Mouse (Mus musculus) heart, embryonic 14.5 days (tissue): ENCODE measurements around the gene Sh3rf3. TPM values are rescaled to one million over a fixed set of nuclear protein-coding genes. Genes with fewer than 3 reads are reported as not detected.

Experiments used
- ATAC-seq: fragments of 200-750 bp; cut with Nextera tagmentation; 2 replicates; pipeline ENCODE4 v1.8.0; 2017; ENCODE audit warnings: low read depth, moderate TSS enrichment; ENCODE audit not compliant: insufficient number of reproducible peaks, insufficient read depth, low FRiP score
- H3K27ac ChIP-seq, 2 experiments: fragments of 200-500 bp in 1 of 2; fragments of 300-500 bp in 1 of 2; sonication (generic) in 1 of 2; replicated peaks in 1 of 2; 2 replicates each; pipeline ENCODE4 v1.5.1; 2012 to 2014; ENCODE audit warnings: low read depth in 2 of 2, low read length in 2 of 2, control low read depth in 1 of 2, mild to moderate bottlenecking in 1 of 2, mixed read lengths in 1 of 2; ENCODE audit not compliant: control insufficient read depth in 1 of 2, insufficient read depth in 1 of 2
- H3K27me3 ChIP-seq: fragments of 300-500 bp; sonication (generic); 2 replicates; pipeline ENCODE4 v1.6.1; 2014; ENCODE audit warnings: mild to moderate bottlenecking, low read length, control low read depth; ENCODE audit not compliant: control insufficient read depth, insufficient read depth
- H3K36me3 ChIP-seq: fragments of 300-500 bp; sonication (generic); 2 replicates; pipeline ENCODE4 v1.6.1; 2014; ENCODE audit warnings: mild to moderate bottlenecking, control low read depth, low read length, mixed read lengths; ENCODE audit not compliant: control insufficient read depth, insufficient read depth
- H3K4me1 ChIP-seq, 2 experiments: fragments of 200-500 bp in 1 of 2; fragments of 300-500 bp in 1 of 2; sonication (generic) in 1 of 2; 2 replicates each; pipeline ENCODE4 v1.6.1; 2012 to 2014; ENCODE audit warnings: low read length in 2 of 2, control low read depth in 1 of 2, mixed read lengths in 1 of 2; ENCODE audit not compliant: control insufficient read depth in 2 of 2, insufficient read depth in 2 of 2
- H3K4me2 ChIP-seq: fragments of 300-500 bp; sonication (generic); 2 replicates; pipeline ENCODE4 v1.6.1; 2014; ENCODE audit warnings: mild to moderate bottlenecking, low read length
- H3K4me3 ChIP-seq, 2 experiments: fragments of 200-500 bp in 1 of 2; fragments of 300-500 bp in 1 of 2; sonication (generic) in 1 of 2; 2 replicates each; pipeline ENCODE4 v1.5.1; 2012 to 2014; ENCODE audit warnings: low read length in 2 of 2, mild to moderate bottlenecking in 2 of 2, control low read depth in 1 of 2, low read depth in 1 of 2, moderate library complexity in 1 of 2; ENCODE audit not compliant: control insufficient read depth in 1 of 2, insufficient read depth in 1 of 2
- H3K9ac ChIP-seq: fragments of 300-500 bp; sonication (generic); 2 replicates; pipeline ENCODE4 v1.6.1; 2014; ENCODE audit warnings: mild to moderate bottlenecking, low read length
- H3K9me3 ChIP-seq: fragments of 300-500 bp; sonication (generic); 2 replicates; pipeline ENCODE4 v1.6.1; 2016; ENCODE audit warnings: low read length, control low read depth; ENCODE audit not compliant: control insufficient read depth
- WGBS: fragments of 180-500 bp; shearing (Covaris S2); extraction: QIAGEN DNeasy Blood & Tissue Kit; methylation state at CpG from one replicate; pipeline ENCODE4 v1.1.7; 2014; 5-methylcytosine and 5-hydroxymethylcytosine counted together
- polyA plus RNA-seq: library from polyadenylated mRNA; unstranded; fragments of >200 nt; fragmentation: Nextera tagmentation; extraction: Ambion mirVana; gene quantifications from 2 replicates; pipeline ENCODE4 v1.2.1, GENCODE M21; 2014

Sh3rf3 gene
- polyA plus RNA-seq, 1 experiment from 2014 or later: 0.65 TPM

DNA sequence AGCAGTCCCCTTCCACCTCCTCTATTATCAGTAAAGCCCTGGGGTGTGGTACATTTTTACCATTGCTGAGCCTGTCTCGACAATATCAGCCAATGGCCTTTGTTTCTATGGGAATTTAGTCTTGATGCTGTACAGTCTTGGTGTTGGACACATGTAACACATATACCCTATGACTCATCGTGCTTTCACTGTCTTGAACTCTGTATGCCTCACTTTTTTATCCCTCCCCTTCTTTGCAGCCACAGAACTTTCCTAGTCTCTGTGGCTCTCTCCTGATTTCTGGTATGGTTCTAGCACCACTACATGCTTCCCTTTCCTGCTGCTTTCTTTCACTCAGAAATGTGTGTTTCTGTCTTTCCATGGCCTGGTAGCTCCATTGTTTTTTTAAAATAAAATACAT lies 181.6 kb downstream of the Sh3rf3 start:
- Histone ChIP-seq H3K4me2 (no peak overlapping the region), H3K4me1 (no peaks in the 10 kb centered on the region), H3K27me3 (no peaks in the 10 kb centered on the region), H3K4me3 (no peak overlapping the region), H3K36me3 (no peaks in the 10 kb centered on the region), H3K9ac (no peak overlapping the region), H3K9me3 (no peaks in the 10 kb centered on the region), H3K27ac (no peak overlapping the region)
- ATAC-seq: no peak
- WGBS: 50% methylated on average over 2 of the region's 2 CpGs

GRCm38 (mm10) chr10:58995132-58995531 lies 182.0 kb downstream of the Sh3rf3 start:
- Histone ChIP-seq H3K4me1 (no peaks in the 10 kb centered on the region), H3K36me3 (no peaks in the 10 kb centered on the region), H3K27me3 (no peaks in the 10 kb centered on the region), H3K9ac (no peak overlapping the region), H3K4me2 (no peak overlapping the region), H3K4me3 (no peak overlapping the region), H3K9me3 (no peaks in the 10 kb centered on the region), H3K27ac (no peak overlapping the region)
- no peak for ATAC-seq
- WGBS: 66% methylated on average over 3 of the region's 3 CpGs

DNA sequence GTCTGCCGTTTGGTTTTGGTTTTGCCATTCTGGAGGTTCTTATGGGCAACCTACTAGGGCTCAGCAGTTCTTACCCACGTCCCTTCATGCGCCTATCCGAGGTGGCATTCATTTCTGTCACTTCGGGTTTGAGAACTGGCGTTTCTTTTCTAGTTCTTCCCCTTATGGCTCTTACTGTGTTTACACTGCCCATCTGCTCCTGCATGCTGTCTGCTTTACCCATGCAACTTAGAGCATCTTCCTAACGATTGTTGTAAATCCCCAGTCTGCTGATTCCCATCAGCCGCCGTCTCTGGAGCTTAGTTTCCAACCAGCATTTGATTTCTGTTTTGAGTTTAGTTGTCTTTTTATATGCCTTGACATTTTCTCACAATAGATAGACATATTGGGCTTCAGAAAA lies 189.2 kb downstream of the Sh3rf3 start:
- no peak overlapping the region for H3K4me3 ChIP-seq
- no peaks in the 10 kb centered on the region for H3K9me3 ChIP-seq
- H3K27me3 ChIP-seq: no peaks in the 10 kb centered on the region
- WGBS: 84% methylated on average over 9 of the region's 9 CpGs
- H3K36me3 ChIP-seq: no peaks in the 10 kb centered on the region
- H3K4me2 ChIP-seq: no peak overlapping the region
- no peak overlapping the region for H3K27ac ChIP-seq
- H3K4me1 ChIP-seq: no peaks in the 10 kb centered on the region
- no peak for ATAC-seq
- no peak overlapping the region for H3K9ac ChIP-seq

GRCm38 (mm10) chr10:59011415-59011814 lies 198.3 kb downstream of the Sh3rf3 start:
- Histone ChIP-seq H3K27ac (no peak overlapping the region), H3K4me2 (no peak overlapping the region), H3K27me3 (no peaks in the 10 kb centered on the region), H3K4me3 (no peak overlapping the region), H3K9me3 (no peaks in the 10 kb centered on the region), H3K36me3 (no peaks in the 10 kb centered on the region), H3K9ac (no peak overlapping the region), H3K4me1 (no peaks in the 10 kb centered on the region)
- 85% methylated on average over 7 of the region's 7 CpGs for WGBS
- ATAC-seq: no peak

GRCm38 (mm10) chr10:59013618-59014017 lies 200.5 kb downstream of the Sh3rf3 start:
- Histone ChIP-seq H3K36me3 (no peaks in the 10 kb centered on the region), H3K27ac (no peak overlapping the region), H3K9me3 (no peaks in the 10 kb centered on the region), H3K4me3 (no peak overlapping the region), H3K4me1 (no peaks in the 10 kb centered on the region), H3K4me2 (no peak overlapping the region), H3K27me3 (no peaks in the 10 kb centered on the region), H3K9ac (no peak overlapping the region)
- 83% methylated on average over 9 of the region's 9 CpGs for WGBS
- ATAC-seq: no peak

GRCm38 (mm10) chr10:59019302-59019973 lies 206.3 kb downstream of the Sh3rf3 start:
- ATAC-seq: no peak
- no peaks in the 10 kb centered on the region for H3K9me3 ChIP-seq

GRCm38 (mm10) chr10:59050434-59050833 lies 237.3 kb downstream of the Sh3rf3 start:
- no peaks in the 10 kb centered on the region for H3K4me1 ChIP-seq
- H3K4me3 ChIP-seq: no peak overlapping the region
- peaks cover 5% of the 10 kb centered on the region; the same call in 1 of the 2 replicates for H3K9me3 ChIP-seq
- no peak overlapping the region for H3K27ac ChIP-seq
- 81% methylated on average over 4 of the region's 4 CpGs for WGBS
- no peaks in the 10 kb centered on the region for H3K36me3 ChIP-seq
- H3K4me2 ChIP-seq: no peak overlapping the region
- no peak for ATAC-seq
- no peak overlapping the region for H3K9ac ChIP-seq
- no peaks in the 10 kb centered on the region for H3K27me3 ChIP-seq

More at GRCm38 (mm10) chr10:59019302-59019973, 206.3 kb downstream of the Sh3rf3 start:
- WGBS: 61% methylated on average over 3 of the region's 3 CpGs
- no peak overlapping the region for H3K9ac ChIP-seq
- H3K4me3 ChIP-seq: no peak overlapping the region
- no peaks in the 10 kb centered on the region for H3K36me3 ChIP-seq
- H3K27me3 ChIP-seq: no peaks in the 10 kb centered on the region
- H3K4me2 ChIP-seq: no peak overlapping the region
- no peaks in the 10 kb centered on the region for H3K4me1 ChIP-seq
- H3K27ac ChIP-seq: no peak overlapping the region

DNA sequence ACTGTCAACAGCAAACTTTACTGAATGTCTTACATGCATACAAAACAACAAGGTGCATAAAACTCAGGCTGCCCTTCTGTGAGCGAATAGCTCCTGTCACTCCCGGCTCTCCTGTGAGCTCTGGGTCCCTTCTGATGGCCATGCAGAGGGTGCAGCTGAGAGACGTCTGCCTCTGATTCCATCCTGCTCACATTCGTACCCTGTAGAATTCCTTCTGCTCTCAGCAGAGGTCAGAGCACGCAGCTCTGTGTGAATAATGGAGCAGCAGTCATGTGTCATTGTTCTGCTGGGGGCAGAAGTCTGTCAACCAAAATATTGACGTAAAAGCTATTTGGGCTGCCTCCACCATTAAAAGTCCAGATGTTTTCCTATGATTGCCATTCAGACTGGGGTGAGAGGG lies 243.1 kb downstream of the Sh3rf3 start:
- H3K27me3 ChIP-seq: no peaks in the 10 kb centered on the region
- no peak overlapping the region for H3K27ac ChIP-seq
- no peak overlapping the region for H3K4me3 ChIP-seq
- no peaks in the 10 kb centered on the region for H3K36me3 ChIP-seq
- 50% methylated on average over 6 of the region's 6 CpGs for WGBS
- H3K9ac ChIP-seq: no peak overlapping the region
- no peak overlapping the region for H3K4me2 ChIP-seq
- H3K9me3 ChIP-seq: no peaks in the 10 kb centered on the region
- ATAC-seq: no peak
- no peaks in the 10 kb centered on the region for H3K4me1 ChIP-seq
